Mouse (Mus musculus) thymus, adult 2 months (tissue): ENCODE data around the gene Gm10118.

Experiments used
- CTCF ChIP-seq: fragments of 200-500 bp; IDR thresholded peaks from 2 replicates; pipeline ENCODE4 v1.5.1; 2012; ENCODE audit warnings: mild to moderate bottlenecking, control low read depth, low read length, moderate library complexity, borderline replicate concordance; ENCODE audit not compliant: control insufficient read depth, poor library complexity, insufficient read depth; ENCODE audit errors: extremely low read depth
- POLR2A ChIP-seq: fragments of 200-500 bp; IDR thresholded peaks from 2 replicates; pipeline ENCODE4 v1.6.1; 2012; ENCODE audit warnings: mild to moderate bottlenecking, low read length, control low read depth, moderate library complexity; ENCODE audit not compliant: control insufficient read depth, poor library complexity, insufficient read depth; ENCODE audit errors: extremely low read depth

DNA sequence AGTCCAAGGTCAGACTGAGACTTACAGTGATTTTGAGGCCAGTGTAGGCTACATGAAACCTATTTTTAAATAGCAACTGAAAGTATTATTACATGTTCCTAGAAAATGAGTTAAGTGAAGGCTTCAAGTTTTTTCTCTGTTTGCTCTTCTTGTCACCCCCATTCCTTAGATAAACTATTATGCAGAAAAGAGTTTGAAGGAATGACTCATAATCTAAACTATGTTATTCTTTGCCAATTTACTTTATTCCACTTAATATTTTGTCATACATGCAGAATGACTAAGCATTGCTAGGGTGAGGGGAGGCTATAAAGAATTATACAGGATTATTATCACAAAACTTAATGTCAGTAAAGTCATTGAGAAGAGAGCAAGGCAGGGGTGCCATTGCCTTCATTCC, 18.4 kb downstream of the Gm10118 start:
- no peak for TF ChIP-seq CTCF
- no peak for TF ChIP-seq POLR2A
